Mouse (Mus musculus): ENCODE data around the gene Pfas. TPM values are rescaled to one million over a fixed set of nuclear protein-coding genes. Genes with fewer than 3 reads are reported as not detected.
A peak's percentile ranks its signal among the peaks of the same experiment; 100 is the strongest.
"Not testable (repeated sequence)": the region's sequence is repeated elsewhere in the genome, so short reads cannot be mapped to it uniquely, and the experiment has no call there.

Pfas gene
- polyA plus RNA-seq, 1 experiment from 2014 or later, result 25.0 TPM

- Histone ChIP-seq H3K4me3 (no peak overlapping the region), H3K9me3 (no peaks in the 10 kb centered on the region), H3K4me2 (peak overlapping the region; percentile 15; the same call in 1 of the 2 replicates), H3K9ac (no peak overlapping the region), H3K27ac (no peak overlapping the region), H3K36me3 (no peaks in the 10 kb centered on the region), H3K4me1 (peaks cover 7% of the 10 kb centered on the region), H3K27me3 (peaks cover 25% of the 10 kb centered on the region)
- no peak for ATAC-seq (ENCODE audit: insufficient number of reproducible peaks, low FRiP score, low TSS enrichment, low read depth)
- 7% methylated on average over 12 of the region's 12 CpGs for WGBS
Observed at GRCm38 (mm10) chr11:68947542-68947993, 60.7 kb downstream of the Pfas start.

- peaks cover 23% of the 10 kb centered on the region for H3K27me3 ChIP-seq
- ATAC-seq (ENCODE audit: insufficient number of reproducible peaks, low FRiP score, low TSS enrichment, low read depth), result no peak
- H3K36me3 ChIP-seq, result no peaks in the 10 kb centered on the region
- 0 out of 2 replicates have a peak overlapping the region, but pooled peaks have one; percentile 11 for H3K9ac ChIP-seq
- no peaks in the 10 kb centered on the region for H3K9me3 ChIP-seq
- 17% methylated on average over 14 of the region's 16 CpGs for WGBS
- peak overlapping the region; percentile 24; the same call in 1 of the 2 replicates for H3K4me2 ChIP-seq
- no peak overlapping the region for H3K27ac ChIP-seq
- H3K4me3 ChIP-seq, result no peak overlapping the region; the same call in 1 of the 2 replicates
- peaks cover 7% of the 10 kb centered on the region for H3K4me1 ChIP-seq
Observed at GRCm38 (mm10) chr11:68946806-68947440, 61.3 kb downstream of the Pfas start.

GRCm38 (mm10) chr11:68946001-68946400, 62.3 kb downstream of the Pfas start:
- WGBS, result 69% methylated on average over 4 of the region's 4 CpGs

GRCm38 (mm10) chr11:68945245-68945644, 63.0 kb downstream of the Pfas start:
- 78% methylated on average over 2 of the region's 2 CpGs for WGBS

More at GRCm38 (mm10) chr11:68946001-68946400, 62.3 kb downstream of the Pfas start:
- H3K9ac ChIP-seq, result no peak overlapping the region
- H3K4me1 ChIP-seq, result peaks cover 7% of the 10 kb centered on the region
- no peak overlapping the region for H3K27ac ChIP-seq
- H3K9me3 ChIP-seq, result no peaks in the 10 kb centered on the region
- no peak overlapping the region for H3K4me3 ChIP-seq
- H3K27me3 ChIP-seq, result peaks cover 17% of the 10 kb centered on the region
- ATAC-seq (ENCODE audit: insufficient number of reproducible peaks, low FRiP score, low TSS enrichment, low read depth), result no peak
- H3K4me2 ChIP-seq, result no peak overlapping the region
- H3K36me3 ChIP-seq, result no peaks in the 10 kb centered on the region

GRCm38 (mm10) chr11:68942731-68943130, 65.5 kb downstream of the Pfas start:
- Histone ChIP-seq H3K27me3 (peaks cover 16% of the 10 kb centered on the region; the same call in 1 of the 2 replicates), H3K4me3 (no peak overlapping the region), H3K9me3 (no peaks in the 10 kb centered on the region), H3K4me1 (peaks cover 15% of the 10 kb centered on the region), H3K9ac (no peak overlapping the region), H3K4me2 (no peak overlapping the region), H3K27ac (no peak overlapping the region), H3K36me3 (no peaks in the 10 kb centered on the region)
- ATAC-seq (ENCODE audit: insufficient number of reproducible peaks, low FRiP score, low TSS enrichment, low read depth), result no peak
- 84% methylated on average over 8 of the region's 8 CpGs for WGBS

More at GRCm38 (mm10) chr11:68945245-68945644, 63.0 kb downstream of the Pfas start:
- no peak overlapping the region for H3K9ac ChIP-seq
- no peaks in the 10 kb centered on the region for H3K36me3 ChIP-seq
- H3K27me3 ChIP-seq, result peaks cover 17% of the 10 kb centered on the region
- no peak overlapping the region for H3K4me2 ChIP-seq
- no peak overlapping the region for H3K27ac ChIP-seq
- H3K4me1 ChIP-seq, result peaks cover 12% of the 10 kb centered on the region
- no peak for ATAC-seq (ENCODE audit: insufficient number of reproducible peaks, low FRiP score, low TSS enrichment, low read depth)
- H3K9me3 ChIP-seq, result no peaks in the 10 kb centered on the region
- no peak overlapping the region for H3K4me3 ChIP-seq

- H3K27ac ChIP-seq, result 0 out of 2 replicates have a peak overlapping the region, but pooled peaks have one; percentile 1
- WGBS, result 38% methylated on average over 4 of the region's 4 CpGs
- no peaks in the 10 kb centered on the region for H3K36me3 ChIP-seq
- H3K9ac ChIP-seq, result 0 out of 2 replicates have a peak overlapping the region, but pooled peaks have one; percentile 31
- H3K9me3 ChIP-seq, result no peaks in the 10 kb centered on the region
- peak overlapping the region; percentile 56 for H3K4me2 ChIP-seq
- no peak for ATAC-seq (ENCODE audit: insufficient number of reproducible peaks, low FRiP score, low TSS enrichment, low read depth)
- H3K4me1 ChIP-seq, result peaks cover 8% of the 10 kb centered on the region
- H3K4me3 ChIP-seq, result peak overlapping the region; percentile 43
- no peaks in the 10 kb centered on the region for H3K27me3 ChIP-seq
Observed at GRCm38 (mm10) chr11:68940516-68940915, 67.7 kb downstream of the Pfas start.

- peak; percentile 99 for ATAC-seq (ENCODE audit: insufficient number of reproducible peaks, low FRiP score, low TSS enrichment, low read depth)
- 1% methylated on average over 16 of the region's 16 CpGs for WGBS
- H3K27ac ChIP-seq, result peak overlapping the region; percentile 34; the same call in 1 of the 2 replicates
Observed at GRCm38 (mm10) chr11:68939451-68940304, 68.6 kb downstream of the Pfas start.

GRCm38 (mm10) chr11:68936951-68937350, 71.3 kb downstream of the Pfas start:
- not testable (repeated sequence) for H3K4me1 ChIP-seq; H3K9me3 ChIP-seq; H3K36me3 ChIP-seq; H3K9ac ChIP-seq; H3K27ac ChIP-seq; H3K4me3 ChIP-seq; H3K27me3 ChIP-seq; H3K4me2 ChIP-seq; ATAC-seq (ENCODE audit: insufficient number of reproducible peaks, low FRiP score, low TSS enrichment, low read depth)
- 83% methylated on average over 4 of the region's 4 CpGs for WGBS

More at GRCm38 (mm10) chr11:68939451-68940304, 68.6 kb downstream of the Pfas start:
- Histone ChIP-seq H3K9me3 (no peaks in the 10 kb centered on the region), H3K36me3 (no peaks in the 10 kb centered on the region), H3K9ac (peak overlapping the region; percentile 31; the same call in 1 of the 2 replicates), H3K4me1 (peaks cover 8% of the 10 kb centered on the region), H3K27me3 (no peaks in the 10 kb centered on the region), H3K4me3 (peak overlapping the region; percentile 43), H3K4me2 (peak overlapping the region; percentile 56)

Small RNA genes within 50 kb of the gene (microRNA-seq; reads per million reads assigned to microRNA genes)
- 2.9 reads per million, percentile 7 among the genes with 10 or more reads in this experiment for gene Mir3062

Other genes with a start within 250 kb of the Pfas start
- 124 and 128 TPM in 2 replicates for gene Ndel1, start 136.6 kb downstream of the Pfas start, polyA plus RNA-seq (2015; fragmentation: Nextera tagmentation; extraction: Ambion mirVana)
- gene Rnf222, start 119.9 kb downstream of the Pfas start, polyA plus RNA-seq (2015; fragmentation: Nextera tagmentation; extraction: Ambion mirVana), result 4.2 and 5.1 TPM in 2 replicates
- gene Rpl26, start 106.9 kb downstream of the Pfas start, polyA plus RNA-seq (2015; fragmentation: Nextera tagmentation; extraction: Ambion mirVana), result 838 and 986 TPM in 2 replicates
- gene Odf4, start 81.4 kb downstream of the Pfas start, polyA plus RNA-seq (2015; fragmentation: Nextera tagmentation; extraction: Ambion mirVana), result not detected in 2 replicates
- gene Arhgef15, start 51.0 kb downstream of the Pfas start, polyA plus RNA-seq (2015; fragmentation: Nextera tagmentation; extraction: Ambion mirVana), result 7.8 and 8.8 TPM in 2 replicates
- gene Slc25a35, start 40.3 kb downstream of the Pfas start, polyA plus RNA-seq (2015; fragmentation: Nextera tagmentation; extraction: Ambion mirVana), result 2.1 and 2.3 TPM in 2 replicates
- gene Rangrf, start 33.3 kb downstream of the Pfas start, polyA plus RNA-seq (2015; fragmentation: Nextera tagmentation; extraction: Ambion mirVana), result 39.0 and 42.1 TPM in 2 replicates
- gene Ctc1, start 7.5 kb upstream of the Pfas start, polyA plus RNA-seq (2015; fragmentation: Nextera tagmentation; extraction: Ambion mirVana), result 42.5 TPM in 2 replicates
- 111 and 121 TPM in 2 replicates for gene Aurkb, start 37.2 kb upstream of the Pfas start, polyA plus RNA-seq (2015; fragmentation: Nextera tagmentation; extraction: Ambion mirVana)
- gene Borcs6, start 51.3 kb upstream of the Pfas start, polyA plus RNA-seq (2015; fragmentation: Nextera tagmentation; extraction: Ambion mirVana), result 12.9 and 13.7 TPM in 2 replicates
- 64.8 and 65.5 TPM in 2 replicates for gene Tmem107, start 62.3 kb upstream of the Pfas start, polyA plus RNA-seq (2015; fragmentation: Nextera tagmentation; extraction: Ambion mirVana)
- gene Vamp2, start 80.0 kb upstream of the Pfas start, polyA plus RNA-seq (2015; fragmentation: Nextera tagmentation; extraction: Ambion mirVana), result 95.0 and 103 TPM in 2 replicates
- gene Per1, start 86.8 kb upstream of the Pfas start, polyA plus RNA-seq (2015; fragmentation: Nextera tagmentation; extraction: Ambion mirVana), result 24.3 and 28.9 TPM in 2 replicates
- 0.58 and 0.68 TPM in 2 replicates for gene Hes7, start 111.9 kb upstream of the Pfas start, polyA plus RNA-seq (2015; fragmentation: Nextera tagmentation; extraction: Ambion mirVana)
- gene 9130213A22Rik, start 114.1 kb upstream of the Pfas start, polyA plus RNA-seq (2015; fragmentation: Nextera tagmentation; extraction: Ambion mirVana), result 0.40 and 0.49 TPM in 2 replicates
- 11.7 and 14.9 TPM in 2 replicates for gene Aloxe3, start 117.4 kb upstream of the Pfas start, polyA plus RNA-seq (2015; fragmentation: Nextera tagmentation; extraction: Ambion mirVana)
- gene Alox12b, start 148.5 kb upstream of the Pfas start, polyA plus RNA-seq (2015; fragmentation: Nextera tagmentation; extraction: Ambion mirVana), result 53.5 and 60.5 TPM in 2 replicates
- gene Alox8, start 189.4 kb upstream of the Pfas start, polyA plus RNA-seq (2015; fragmentation: Nextera tagmentation; extraction: Ambion mirVana), result 0.12 and 0.20 TPM in 2 replicates
- 0.22 TPM in 1 of 2 replicates, not detected in the other for gene Gucy2e, start 228.6 kb upstream of the Pfas start, polyA plus RNA-seq (2015; fragmentation: Nextera tagmentation; extraction: Ambion mirVana)

All from limb, embryonic 15.5 days (tissue).